Mouse (Mus musculus) layer of hippocampus, adult 11-12 months (tissue): ENCODE data around the gene Zfp423.

Source experiments
- DNase-seq: peaks from one replicate; pipeline ENCODE4 v3.0.0; 2022; ENCODE audit warnings: low spot score

Zfp423 gene

GRCm38 (mm10) chr8:87952298-87952697, 7.1 kb downstream of the Zfp423 start:
- no peak for DNase-seq

DNA sequence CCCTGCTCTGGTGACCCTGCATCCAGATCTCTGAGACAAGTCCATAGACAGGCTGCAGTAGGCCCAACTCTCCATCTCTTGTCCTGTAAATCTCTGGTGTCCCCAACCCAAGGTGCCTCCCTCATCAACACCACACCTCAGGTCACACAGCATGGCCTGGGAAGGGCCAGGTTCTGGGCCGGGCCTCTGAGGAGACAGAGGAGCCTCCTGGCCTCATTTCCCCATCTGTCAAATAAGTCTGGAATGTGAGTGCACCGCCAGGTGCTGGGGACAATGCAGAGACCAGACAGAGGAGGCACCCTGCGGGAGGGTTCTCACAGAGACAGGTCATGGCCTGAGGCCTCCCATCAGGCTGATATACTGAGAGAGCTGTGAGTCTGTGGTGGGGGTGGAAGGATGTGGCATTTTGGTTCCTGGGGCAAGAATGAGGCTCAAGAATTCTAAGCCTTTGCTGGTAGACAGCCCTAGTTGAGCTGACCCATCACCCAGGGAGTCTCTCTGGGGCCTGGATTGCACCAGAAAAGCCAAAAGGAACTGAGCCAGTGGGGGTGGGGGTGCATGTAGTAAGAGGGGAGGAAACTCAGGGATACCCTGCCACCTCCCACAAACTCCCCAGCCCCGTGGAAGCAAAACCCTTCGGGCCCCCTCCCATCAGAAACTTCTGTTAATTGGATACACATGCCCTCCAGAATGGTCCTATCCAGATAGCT, 15.0 kb downstream of the Zfp423 start:
- DNase-seq = no peak

DNA sequence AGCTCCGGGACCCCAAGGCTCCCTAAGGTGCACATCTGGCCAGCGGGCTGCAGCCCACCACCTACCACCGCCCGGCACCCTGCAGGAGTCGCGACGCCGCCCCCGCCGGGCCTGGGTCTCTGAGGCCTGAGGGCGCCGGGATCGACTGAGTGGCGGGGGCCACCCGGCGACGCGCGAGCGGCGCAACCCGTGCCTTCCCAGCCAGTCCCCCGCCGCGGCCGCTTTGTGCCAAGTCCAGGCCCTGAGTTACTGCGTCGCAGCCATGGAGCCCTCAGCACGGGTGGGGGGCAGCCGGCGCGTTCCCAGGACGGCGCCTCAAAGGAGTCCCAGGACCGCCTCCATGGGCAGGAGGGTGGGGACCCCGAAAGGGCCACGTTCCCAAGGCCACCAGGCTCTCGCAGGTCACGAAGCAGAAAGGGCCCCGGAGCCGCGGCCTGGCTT, 15.7 kb downstream of the Zfp423 start:
- no peak for DNase-seq

GRCm38 (mm10) chr8:87940646-87941045, 18.7 kb downstream of the Zfp423 start:
- no peak for DNase-seq

DNA sequence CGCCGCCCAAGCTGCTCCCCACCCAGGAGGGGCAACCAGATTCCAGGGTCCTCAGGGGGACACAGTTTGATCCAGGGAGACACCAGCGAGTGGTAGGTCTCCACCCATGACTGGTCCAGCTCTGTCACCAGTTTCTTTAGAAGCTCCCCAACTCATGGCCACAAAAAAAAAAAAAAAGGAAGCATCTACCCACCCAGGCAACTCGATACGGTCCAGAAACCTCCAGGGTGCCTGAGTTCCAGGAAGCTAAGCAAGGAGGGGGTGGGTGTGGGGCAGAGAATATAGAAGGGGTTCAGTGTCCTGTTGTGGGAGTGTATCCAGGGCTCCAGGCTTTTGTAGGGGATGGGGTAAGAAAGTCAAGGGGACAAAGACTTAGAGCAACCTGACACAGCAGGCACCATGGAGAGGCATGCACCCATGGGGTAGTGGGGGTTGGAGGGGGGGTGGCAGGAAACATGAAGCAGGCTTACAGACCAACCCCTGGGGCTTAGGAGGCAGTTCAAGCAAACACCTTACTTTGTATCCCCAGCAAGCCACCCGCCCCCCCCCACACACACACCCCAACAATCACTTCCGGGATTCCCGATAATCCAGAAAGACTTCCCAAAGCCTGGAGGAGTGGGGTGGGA, 20.0 kb downstream of the Zfp423 start:
- no peak for DNase-seq

DNA sequence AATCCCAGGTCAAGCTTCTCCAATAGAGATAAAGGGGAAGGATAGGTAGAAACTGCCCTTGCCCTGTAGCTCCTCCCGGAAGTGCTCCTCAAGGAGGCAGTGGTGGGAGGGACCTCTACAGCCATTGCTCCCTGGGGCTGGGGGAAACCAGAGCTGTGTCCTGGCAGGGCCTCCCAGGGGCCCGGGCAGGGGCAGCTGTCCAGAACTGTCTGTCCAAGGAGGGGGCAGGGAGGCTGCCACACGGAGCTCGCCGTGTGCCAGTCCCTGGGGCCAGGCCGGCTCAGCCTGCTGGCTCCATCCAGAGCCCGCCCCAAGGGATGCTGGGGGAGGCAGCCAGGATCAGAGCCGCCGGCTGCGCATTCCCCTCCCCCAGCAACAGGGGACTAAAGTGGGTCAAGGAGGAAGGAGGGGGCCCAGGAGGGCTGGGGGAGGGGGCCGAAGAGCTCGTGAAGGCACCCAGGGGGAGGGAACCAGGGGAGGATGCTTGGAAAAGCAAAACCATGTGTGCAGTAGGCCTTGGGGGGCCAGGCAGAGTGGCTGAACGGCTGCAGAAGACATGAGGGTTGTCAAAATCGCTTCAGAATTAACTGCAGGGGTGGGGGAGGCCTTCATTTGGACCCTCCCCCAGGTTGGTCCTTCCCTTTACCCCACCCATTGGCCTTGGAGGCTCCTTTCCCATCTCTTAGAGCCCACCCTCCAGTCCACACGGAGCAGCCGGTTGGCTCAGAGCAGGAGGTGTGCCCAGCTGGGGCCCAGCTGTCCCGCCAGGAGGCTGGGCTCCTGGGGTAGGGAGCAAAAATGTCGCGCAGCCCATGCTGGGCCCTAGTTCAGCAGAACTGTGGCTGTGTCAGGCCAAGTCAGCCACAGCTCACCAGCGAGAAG, 20.8 kb downstream of the Zfp423 start:
- peak; percentile 42 for DNase-seq

DNA sequence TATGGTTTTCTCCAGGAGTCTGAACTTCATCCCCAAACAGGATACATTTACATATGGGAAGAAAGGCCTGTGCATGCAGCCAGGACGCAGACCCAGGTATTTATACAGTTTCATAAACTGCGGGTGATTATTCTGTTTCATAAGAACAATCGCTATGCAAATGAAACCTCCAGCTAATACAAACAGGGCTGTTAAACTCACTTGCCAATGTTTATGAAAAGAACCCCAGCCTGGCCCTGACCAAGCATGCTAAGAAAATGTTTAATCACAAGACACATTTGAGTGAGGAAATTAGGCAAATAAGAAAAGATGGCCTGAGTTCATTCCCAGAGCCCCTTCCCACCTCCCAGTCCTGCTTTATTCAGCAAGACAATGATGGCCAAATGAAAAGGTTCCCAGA, 22.2 kb downstream of the Zfp423 start:
- no peak for DNase-seq

DNA sequence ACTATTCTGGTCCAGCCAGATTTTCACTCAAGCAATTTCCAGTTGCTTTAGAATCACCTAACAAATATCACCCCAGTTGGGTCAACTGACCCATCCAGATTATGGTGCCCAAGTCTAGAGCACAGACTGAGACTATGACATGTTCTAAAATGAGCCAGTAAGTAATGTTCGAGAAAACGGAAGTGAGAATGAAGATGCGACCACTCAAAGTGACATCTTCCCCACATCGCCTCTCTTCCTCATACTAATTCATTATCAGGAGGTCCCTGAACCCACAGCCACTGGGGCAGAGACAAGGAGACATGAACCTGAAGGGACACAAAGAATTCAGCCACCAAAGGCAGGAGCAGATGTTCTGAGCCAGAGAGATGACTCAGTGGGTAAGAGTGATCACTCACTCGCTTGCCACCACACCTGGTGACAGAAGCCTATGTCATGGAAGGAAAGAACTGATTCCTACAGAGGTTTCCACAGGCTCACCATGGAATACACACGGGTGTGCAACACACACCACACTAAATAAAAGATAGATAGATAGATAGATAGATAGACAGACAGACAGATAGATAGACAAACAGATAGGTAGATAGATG, 24.2 kb downstream of the Zfp423 start:
- DNase-seq = no peak

GRCm38 (mm10) chr8:87934175-87934574, 25.2 kb downstream of the Zfp423 start:
- no peak for DNase-seq

GRCm38 (mm10) chr8:87933752-87934151, 25.6 kb downstream of the Zfp423 start:
- no peak for DNase-seq

GRCm38 (mm10) chr8:87928857-87929256, 30.5 kb downstream of the Zfp423 start:
- no peak for DNase-seq

DNA sequence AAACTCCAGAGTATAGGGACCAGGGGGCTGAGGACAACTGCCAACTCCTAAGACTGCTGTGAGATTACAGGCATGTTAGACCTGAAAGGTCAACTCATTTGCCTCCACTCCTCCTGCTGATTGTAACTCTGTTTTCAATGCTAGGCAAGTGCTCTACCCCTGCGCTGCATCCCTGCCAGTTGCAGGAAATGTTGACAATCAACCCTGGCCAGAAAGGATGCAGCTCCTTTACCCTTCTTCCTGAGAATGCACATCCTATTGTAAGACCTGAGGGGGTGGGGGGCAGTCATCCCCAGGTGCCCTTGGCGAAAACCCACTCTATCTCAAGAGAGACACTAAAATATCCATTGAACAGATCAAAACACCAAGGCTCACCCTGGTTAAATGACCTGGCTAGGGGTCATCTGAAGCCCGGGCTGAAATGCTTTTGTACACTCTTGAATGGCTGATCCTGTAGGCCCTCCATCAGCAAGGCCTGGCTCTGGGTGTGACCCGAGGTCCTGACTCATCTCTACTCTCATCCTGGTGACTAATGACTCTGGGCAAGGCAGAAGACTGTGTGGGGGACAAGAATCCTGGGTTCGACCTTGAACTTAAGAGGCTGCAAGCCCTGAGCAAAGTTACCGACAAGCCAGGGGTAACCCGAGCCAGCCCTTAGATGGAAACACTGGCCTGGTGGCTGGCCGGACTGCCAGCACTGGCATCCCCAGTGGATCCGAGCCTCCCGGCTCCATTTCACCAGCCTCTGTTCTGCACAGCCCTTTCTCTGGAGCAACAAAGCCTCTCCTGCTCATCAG, 32.2 kb downstream of the Zfp423 start:
- DNase-seq = no peak

DNA sequence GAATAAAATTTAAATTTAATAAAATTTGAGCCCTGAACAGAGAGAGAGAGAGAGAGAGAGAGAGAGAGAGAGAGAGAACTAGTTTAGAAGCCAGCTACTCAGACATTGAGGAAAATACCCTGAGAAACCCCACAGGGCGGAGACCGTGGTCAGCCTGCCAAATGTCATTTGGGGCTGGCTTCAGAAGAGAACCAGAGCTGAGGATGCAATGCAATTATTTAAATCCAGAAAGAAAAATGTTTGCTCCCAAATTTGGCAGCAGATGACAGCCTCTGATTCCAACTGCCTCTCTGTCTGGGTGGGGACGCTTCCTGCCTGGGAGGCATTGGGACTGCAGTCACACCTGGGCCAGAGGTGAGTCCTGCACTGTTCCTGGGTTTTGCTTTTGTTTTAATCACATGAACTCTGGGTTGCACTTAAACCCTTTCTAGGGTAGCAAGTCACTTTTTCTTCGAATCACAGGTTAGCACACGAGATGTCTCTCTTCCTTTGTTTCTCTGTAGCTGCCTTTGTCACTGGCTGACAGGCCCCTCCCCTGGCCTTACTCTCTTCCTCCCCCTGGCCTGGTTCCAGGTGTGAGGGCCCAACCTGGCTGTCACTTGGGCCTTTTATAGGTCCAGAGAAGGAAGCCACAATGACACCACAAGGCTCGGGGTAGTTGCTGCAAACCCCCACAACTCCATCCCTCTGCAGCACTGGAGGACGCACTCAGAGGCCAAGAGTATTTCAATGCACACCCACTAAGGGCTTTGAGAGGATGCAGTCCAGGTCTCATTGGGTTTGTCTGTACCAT, 33.1 kb downstream of the Zfp423 start:
- DNase-seq = no peak

GRCm38 (mm10) chr8:87922936-87923335, 36.5 kb downstream of the Zfp423 start:
- DNase-seq = no peak

DNA sequence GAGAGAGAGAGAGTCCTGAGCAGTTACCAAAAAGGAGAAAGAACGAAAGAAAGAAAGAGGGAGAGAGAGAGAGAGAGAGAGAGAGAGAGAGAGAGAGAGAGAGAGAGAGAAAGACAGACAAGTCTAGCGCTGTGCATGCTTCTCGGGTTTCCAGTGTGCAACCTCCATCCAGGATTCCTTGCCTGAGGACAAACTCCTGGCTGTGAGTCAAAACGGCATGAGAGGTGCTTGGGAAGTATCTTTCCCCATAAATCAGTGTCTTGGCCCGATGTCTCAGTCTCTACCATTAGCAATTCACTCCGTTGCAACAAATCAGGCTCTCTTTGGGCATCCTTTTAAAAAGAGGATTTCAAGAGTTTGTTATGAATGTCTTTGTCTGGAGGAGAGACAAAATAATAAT, 36.9 kb downstream of the Zfp423 start:
- no peak for DNase-seq

DNA sequence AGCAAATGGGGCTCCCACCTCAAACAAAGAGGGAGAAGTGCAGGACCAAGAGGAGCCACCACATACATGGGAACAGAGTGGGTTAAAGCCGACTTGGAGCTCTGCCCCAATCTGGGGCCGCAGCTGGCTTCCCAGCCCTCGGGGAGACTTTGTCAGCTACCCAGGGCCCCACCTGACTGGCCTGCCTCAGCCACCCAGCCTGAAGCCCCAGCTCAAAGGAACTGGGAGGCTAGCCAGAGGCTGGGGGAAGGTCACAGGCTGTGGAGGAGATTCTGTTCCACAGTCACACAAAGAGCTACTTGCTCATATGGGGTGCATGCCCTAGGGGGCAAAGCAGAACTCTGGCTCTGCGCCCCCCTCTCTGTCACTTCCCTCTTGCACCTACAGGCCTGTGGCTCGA, 41.4 kb downstream of the Zfp423 start:
- no peak for DNase-seq

DNA sequence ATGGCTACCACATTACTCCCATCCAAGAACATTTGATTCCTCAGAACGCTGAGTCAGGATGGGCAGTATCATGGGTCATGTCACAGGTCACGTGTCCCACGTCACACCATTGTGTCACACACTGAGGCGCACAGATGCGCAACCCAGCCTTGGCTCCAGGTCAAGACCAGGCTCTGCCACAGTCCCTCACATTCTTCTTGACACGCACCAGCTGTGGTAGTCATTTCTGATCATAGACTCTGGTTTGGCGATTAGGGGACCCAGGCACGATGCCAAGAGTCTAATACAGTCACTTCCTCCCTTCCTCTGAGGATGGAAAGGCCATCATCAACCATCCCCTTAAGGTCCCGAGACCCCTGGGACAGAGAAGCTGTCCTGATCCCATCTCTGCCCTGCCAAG, 43.6 kb downstream of the Zfp423 start:
- DNase-seq = no peak

DNA sequence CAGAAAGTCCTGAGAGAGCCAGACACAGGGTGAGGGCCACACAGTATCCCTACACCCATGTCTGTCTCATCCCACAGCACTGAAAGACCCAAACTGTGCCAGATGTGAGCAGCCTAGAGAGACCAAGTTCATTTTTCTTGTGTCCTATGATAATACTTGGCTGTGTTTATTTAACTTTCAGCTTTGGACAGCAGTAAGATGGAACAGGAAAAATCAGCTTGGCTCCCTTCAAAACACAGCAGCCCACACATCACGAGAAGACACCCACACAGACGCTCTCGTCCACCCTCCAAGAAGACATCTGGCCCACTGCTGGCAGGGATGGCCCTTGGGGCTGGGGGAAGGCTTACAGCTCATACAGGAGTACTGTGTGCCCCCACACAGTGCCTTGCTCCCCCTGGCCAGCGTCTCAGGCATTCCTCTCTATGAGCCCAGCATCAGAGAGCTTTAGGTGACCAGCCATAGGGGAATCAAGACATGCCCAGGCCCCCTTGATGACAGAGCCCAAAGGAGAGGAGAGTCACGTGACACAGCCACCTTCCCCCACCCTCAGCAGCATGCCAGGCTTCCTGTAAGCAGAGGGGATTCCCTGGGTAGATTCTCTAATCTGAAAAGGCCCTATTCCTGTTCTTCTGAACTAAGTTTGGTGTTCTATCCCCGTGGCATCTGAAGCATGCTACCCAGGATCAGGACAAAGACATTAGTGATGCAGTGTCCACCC, 45.0 kb downstream of the Zfp423 start:
- DNase-seq = no peak

DNA sequence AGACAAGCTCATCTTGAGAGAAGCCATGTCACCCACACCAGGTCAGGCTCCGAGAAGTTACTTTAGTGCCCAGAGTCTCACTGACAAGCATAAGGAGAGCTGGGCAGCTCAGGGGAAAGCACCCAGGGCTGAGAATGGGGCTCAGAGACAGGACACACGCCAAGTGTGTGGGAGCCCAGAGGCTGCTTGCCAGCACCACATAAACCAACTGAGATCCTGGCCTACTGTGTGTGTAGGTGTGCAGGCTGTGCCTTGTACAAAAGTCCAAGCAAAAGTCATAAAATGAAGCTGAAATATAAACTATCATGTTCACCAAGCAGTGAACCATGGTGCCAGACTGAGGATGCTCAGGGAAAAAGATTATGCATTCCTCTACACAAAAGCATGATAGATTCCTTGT, 50.5 kb downstream of the Zfp423 start:
- no peak for DNase-seq

DNA sequence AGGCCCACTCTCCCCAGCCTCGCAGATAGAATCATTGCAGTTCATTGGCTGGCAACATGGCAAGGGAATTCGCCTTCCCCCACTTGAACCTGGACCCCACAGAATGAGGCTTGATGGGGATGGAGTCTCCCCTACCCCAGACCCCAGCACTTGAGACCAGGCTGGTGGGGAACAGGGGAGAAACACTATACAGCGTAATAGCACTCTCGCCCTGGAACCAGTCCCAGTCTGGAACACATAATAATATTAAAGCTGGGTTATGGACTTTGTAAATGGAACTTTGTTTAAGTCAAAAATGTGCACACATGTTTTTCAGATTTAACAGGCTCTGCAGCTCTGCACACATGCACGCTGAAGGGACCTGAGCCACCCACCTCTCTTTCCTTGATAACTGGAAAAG, 54.0 kb downstream of the Zfp423 start:
- no peak for DNase-seq
